Mouse (Mus musculus): ENCODE data around the gene Poldip3. TPM values are rescaled to one million over a fixed set of nuclear protein-coding genes. Genes with fewer than 3 reads are reported as not detected.
A peak's percentile ranks its signal among the peaks of the same experiment; 100 is the strongest.

The Poldip3 gene
- total and polyA plus RNA-seq, 2 experiments from 2014 or later = 100 to 103 TPM

GRCm38 (mm10) chr15:83168875-83169771 is 19.9 kb upstream of the Poldip3 start:
- Histone ChIP-seq H3K4me3 (ENCODE audit: low read depth, low read length) (no peak overlapping the region), H3K27ac (ENCODE audit: low read depth, low read length) (no peak overlapping the region), H3K4me1 (ENCODE audit: insufficient read depth) (0 out of 2 replicates have a peak, but pooled peaks cover 5% of the 10 kb centered on the region), H3K4me2 (ENCODE audit: low read depth) (no peak overlapping the region), H3K27me3 (ENCODE audit: insufficient read depth, low read length) (no peaks in the 10 kb centered on the region), H3K9ac (no peak overlapping the region), H3K9me3 (ENCODE audit: low read length) (no peaks in the 10 kb centered on the region), H3K36me3 (ENCODE audit: insufficient read depth) (no peaks in the 10 kb centered on the region)
- 81% methylated on average over 7 of the region's 7 CpGs for WGBS
- TF ChIP-seq CTCF (IDR thresholded peaks at IDR 0.05; ENCODE audit: low read depth) = no peak
- ATAC-seq (no peak), DNase-seq (no peak)

GRCm38 (mm10) chr15:83168311-83168710 is 19.1 kb upstream of the Poldip3 start:
- no peak overlapping the region for H3K27ac ChIP-seq (ENCODE audit: low read depth, low read length)
- no peak for TF ChIP-seq CTCF (IDR thresholded peaks at IDR 0.05; ENCODE audit: low read depth)
- no peak overlapping the region for H3K4me2 ChIP-seq (ENCODE audit: low read depth)
- ATAC-seq (no peak), DNase-seq (no peak)
- 0 out of 2 replicates have a peak, but pooled peaks cover 4% of the 10 kb centered on the region for H3K4me1 ChIP-seq (ENCODE audit: insufficient read depth)
- H3K9me3 ChIP-seq (ENCODE audit: low read length) = no peaks in the 10 kb centered on the region
- no peaks in the 10 kb centered on the region for H3K27me3 ChIP-seq (ENCODE audit: insufficient read depth, low read length)
- no peak overlapping the region for H3K9ac ChIP-seq
- no peak overlapping the region for H3K4me3 ChIP-seq (ENCODE audit: low read depth, low read length)
- WGBS = 89% methylated on average over 3 of the region's 3 CpGs
- H3K36me3 ChIP-seq (ENCODE audit: insufficient read depth) = no peaks in the 10 kb centered on the region

GRCm38 (mm10) chr15:83167550-83168065 is 18.4 kb upstream of the Poldip3 start:
- Histone ChIP-seq H3K27ac (ENCODE audit: low read depth, low read length) (no peak overlapping the region), H3K4me2 (ENCODE audit: low read depth) (no peak overlapping the region), H3K4me3 (ENCODE audit: low read depth, low read length) (no peak overlapping the region), H3K4me1 (ENCODE audit: insufficient read depth) (no peaks in the 10 kb centered on the region), H3K27me3 (ENCODE audit: insufficient read depth, low read length) (no peaks in the 10 kb centered on the region), H3K9ac (no peak overlapping the region), H3K9me3 (ENCODE audit: low read length) (no peaks in the 10 kb centered on the region), H3K36me3 (ENCODE audit: insufficient read depth) (0 out of 2 replicates have a peak, but pooled peaks cover 3% of the 10 kb centered on the region)
- ATAC-seq (no peak), DNase-seq (no peak)
- no peak for TF ChIP-seq CTCF (IDR thresholded peaks at IDR 0.05; ENCODE audit: low read depth)
- 94% methylated on average over 8 of the region's 8 CpGs for WGBS

GRCm38 (mm10) chr15:83167126-83167525 is 17.9 kb upstream of the Poldip3 start:
- Histone ChIP-seq H3K9me3 (ENCODE audit: low read length) (no peaks in the 10 kb centered on the region), H3K4me2 (ENCODE audit: low read depth) (no peak overlapping the region), H3K9ac (no peak overlapping the region), H3K27me3 (ENCODE audit: insufficient read depth, low read length) (no peaks in the 10 kb centered on the region), H3K36me3 (ENCODE audit: insufficient read depth) (0 out of 2 replicates have a peak, but pooled peaks cover 6% of the 10 kb centered on the region), H3K27ac (ENCODE audit: low read depth, low read length) (no peak overlapping the region), H3K4me1 (ENCODE audit: insufficient read depth) (no peaks in the 10 kb centered on the region), H3K4me3 (ENCODE audit: low read depth, low read length) (no peak overlapping the region)
- no peak for TF ChIP-seq CTCF (IDR thresholded peaks at IDR 0.05; ENCODE audit: low read depth)
- no peak for DNase-seq
- ATAC-seq = no peak
- 86% methylated on average over 5 of the region's 5 CpGs for WGBS

GRCm38 (mm10) chr15:83166642-83167041 is 17.5 kb upstream of the Poldip3 start:
- ATAC-seq (peak; percentile 56; the same call in 1 of the 2 replicates), DNase-seq (no peak)
- 76% methylated on average over 3 of the region's 3 CpGs for WGBS
- Histone ChIP-seq H3K9ac (no peak overlapping the region), H3K4me2 (ENCODE audit: low read depth) (no peak overlapping the region), H3K27me3 (ENCODE audit: insufficient read depth, low read length) (no peaks in the 10 kb centered on the region), H3K9me3 (ENCODE audit: low read length) (no peaks in the 10 kb centered on the region), H3K36me3 (ENCODE audit: insufficient read depth) (0 out of 2 replicates have a peak, but pooled peaks cover 10% of the 10 kb centered on the region), H3K4me1 (ENCODE audit: insufficient read depth) (no peaks in the 10 kb centered on the region), H3K27ac (ENCODE audit: low read depth, low read length) (no peak overlapping the region), H3K4me3 (ENCODE audit: low read depth, low read length) (no peak overlapping the region)
- TF ChIP-seq CTCF (IDR thresholded peaks at IDR 0.05; ENCODE audit: low read depth) = no peak

GRCm38 (mm10) chr15:83165526-83166315 is 16.5 kb upstream of the Poldip3 start:
- ATAC-seq (no peak), DNase-seq (no peak)
- Histone ChIP-seq H3K9ac (no peak overlapping the region), H3K27ac (ENCODE audit: low read depth, low read length) (no peak overlapping the region), H3K4me2 (ENCODE audit: low read depth) (no peak overlapping the region), H3K4me1 (ENCODE audit: insufficient read depth) (no peaks in the 10 kb centered on the region), H3K27me3 (ENCODE audit: insufficient read depth, low read length) (no peaks in the 10 kb centered on the region), H3K9me3 (ENCODE audit: low read length) (no peaks in the 10 kb centered on the region), H3K36me3 (ENCODE audit: insufficient read depth) (peaks cover 14% of the 10 kb centered on the region), H3K4me3 (ENCODE audit: low read depth, low read length) (no peak overlapping the region)
- 94% methylated on average over 13 of the region's 13 CpGs for WGBS
- no peak for TF ChIP-seq CTCF (IDR thresholded peaks at IDR 0.05; ENCODE audit: low read depth)

Data from forebrain, postnatal 0 days (tissue).